Mouse (Mus musculus) forebrain, embryonic 14.5 days (tissue): ENCODE measurements at regions not wholly inside any gene's neighbourhood (a gene's known extent, or its start where the extent isn't known, plus 50 kb on each side); places are given as distances from the start of the nearest gene placed in this dataset.

ENCODE experiments used
- ATAC-seq: fragments of 200-750 bp; cut with Nextera tagmentation; 2 replicates; pipeline ENCODE4 v1.8.0; 2017; ENCODE audit warnings: mild to moderate bottlenecking, moderate library complexity
- DNase-seq: peaks from one replicate; pipeline ENCODE4 v3.0.0-alpha.2; 2015; ENCODE audit warnings: low spot score
- H3K27ac ChIP-seq: fragments of 300-500 bp; sonication (generic); 2 replicates; pipeline ENCODE4 v1.5.1; 2014; ENCODE audit warnings: low read depth, mild to moderate bottlenecking, control low read depth, low read length, moderate library complexity
- H3K27me3 ChIP-seq: fragments of 300-500 bp; sonication (generic); replicated peaks from 2 replicates; pipeline ENCODE4 v1.6.1; 2014; ENCODE audit warnings: low read length, control low read depth, mixed read lengths; ENCODE audit not compliant: control insufficient read depth, insufficient read depth
- H3K36me3 ChIP-seq: fragments of 300-500 bp; sonication (generic); 2 replicates; pipeline ENCODE4 v1.6.1; 2014; ENCODE audit warnings: low read length, control low read depth; ENCODE audit not compliant: control insufficient read depth, insufficient read depth
- H3K4me1 ChIP-seq: fragments of 300-500 bp; sonication (generic); 2 replicates; pipeline ENCODE4 v1.6.1; 2014; ENCODE audit warnings: antibody characterized with exemption, low read length, control low read depth; ENCODE audit not compliant: control insufficient read depth, insufficient read depth
- H3K4me2 ChIP-seq: fragments of 300-500 bp; sonication (generic); 2 replicates; pipeline ENCODE4 v1.6.1; 2014; ENCODE audit warnings: mild to moderate bottlenecking, control low read depth, low read length
- H3K4me3 ChIP-seq: fragments of 300-500 bp; sonication (generic); 2 replicates; pipeline ENCODE4 v1.5.1; 2014; ENCODE audit warnings: low read depth, low read length, control low read depth
- H3K9ac ChIP-seq: fragments of 300-500 bp; sonication (generic); 2 replicates; pipeline ENCODE4 v1.6.1; 2014; ENCODE audit warnings: mild to moderate bottlenecking, low read length, control low read depth, moderate library complexity
- H3K9me3 ChIP-seq: fragments of 300-500 bp; sonication (generic); replicated peaks from 2 replicates; pipeline ENCODE4 v1.6.1; 2016; ENCODE audit warnings: low read length, control low read depth, mixed read lengths; ENCODE audit not compliant: control insufficient read depth
- WGBS: fragments of 180-500 bp; shearing (Covaris S2); extraction: QIAGEN DNeasy Blood & Tissue Kit; methylation state at CpG from one replicate; pipeline ENCODE4 v1.1.7; 2014; 5-methylcytosine and 5-hydroxymethylcytosine counted together

GRCm38 (mm10) chr9:85413813-85414212, 86.7 kb upstream of the Tent5a start:
- Histone ChIP-seq H3K9me3 (no peaks in the 10 kb centered on the region), H3K36me3 (no peaks in the 10 kb centered on the region), H3K9ac (no peak overlapping the region), H3K27ac (no peak overlapping the region), H3K4me1 (no peaks in the 10 kb centered on the region), H3K27me3 (no peaks in the 10 kb centered on the region), H3K4me3 (no peak overlapping the region), H3K4me2 (no peak overlapping the region)
- no peak for ATAC-seq
- no peak for DNase-seq
- 60% methylated on average over 1 of the region's 1 CpGs for WGBS

GRCm38 (mm10) chr9:85410643-85411296, 83.6 kb upstream of the Tent5a start:
- peak; percentile 78 for DNase-seq
- no peaks in the 10 kb centered on the region for H3K27me3 ChIP-seq
- peak; percentile 84 for ATAC-seq
- no peak overlapping the region for H3K9ac ChIP-seq
- H3K4me3 ChIP-seq: no peak overlapping the region
- no peaks in the 10 kb centered on the region for H3K9me3 ChIP-seq
- H3K36me3 ChIP-seq: no peaks in the 10 kb centered on the region
- 50% methylated on average over 11 of the region's 11 CpGs for WGBS
- no peaks in the 10 kb centered on the region for H3K4me1 ChIP-seq
- H3K4me2 ChIP-seq: no peak overlapping the region
- no peak overlapping the region for H3K27ac ChIP-seq

DNA sequence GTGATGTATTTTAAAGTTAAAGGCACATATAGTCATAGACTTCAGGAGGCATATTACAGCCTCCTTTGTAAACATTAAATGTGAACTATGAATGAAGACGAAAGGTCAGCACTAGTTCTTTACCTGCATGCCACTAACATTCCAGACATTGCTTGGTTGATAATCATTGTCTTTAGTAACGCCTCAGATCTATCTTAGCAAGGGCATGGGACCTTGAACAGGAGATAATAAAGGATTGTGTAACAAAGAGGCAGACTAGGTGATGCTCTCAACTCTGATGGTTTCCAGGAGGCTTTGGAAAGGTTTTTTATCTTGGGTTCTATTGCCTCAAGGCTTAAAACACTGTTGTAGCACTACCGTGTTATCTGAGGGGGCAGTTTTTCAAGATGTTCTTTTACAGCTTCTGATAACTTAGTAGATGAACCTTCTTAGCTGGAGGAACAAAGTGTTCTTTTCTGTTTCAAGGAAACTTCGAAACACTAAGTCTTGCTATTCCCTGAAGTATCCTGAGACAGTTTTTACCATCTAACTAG, 82.9 kb upstream of the Tent5a start:
- ATAC-seq: no peak
- no peak overlapping the region for H3K4me2 ChIP-seq
- H3K4me1 ChIP-seq: no peaks in the 10 kb centered on the region
- no peak overlapping the region for H3K4me3 ChIP-seq
- H3K9ac ChIP-seq: no peak overlapping the region
- no peak for DNase-seq
- no peaks in the 10 kb centered on the region for H3K27me3 ChIP-seq
- 84% methylated on average over 4 of the region's 4 CpGs for WGBS
- no peaks in the 10 kb centered on the region for H3K36me3 ChIP-seq
- H3K27ac ChIP-seq: no peak overlapping the region
- H3K9me3 ChIP-seq: no peaks in the 10 kb centered on the region

GRCm38 (mm10) chr9:85408461-85408860, 81.3 kb upstream of the Tent5a start:
- Histone ChIP-seq H3K36me3 (no peaks in the 10 kb centered on the region), H3K27ac (no peak overlapping the region), H3K4me3 (no peak overlapping the region), H3K4me2 (no peak overlapping the region), H3K9ac (no peak overlapping the region), H3K4me1 (no peaks in the 10 kb centered on the region), H3K9me3 (no peaks in the 10 kb centered on the region), H3K27me3 (no peaks in the 10 kb centered on the region)
- WGBS: 86% methylated on average over 5 of the region's 5 CpGs
- DNase-seq: no peak
- ATAC-seq: no peak

DNA sequence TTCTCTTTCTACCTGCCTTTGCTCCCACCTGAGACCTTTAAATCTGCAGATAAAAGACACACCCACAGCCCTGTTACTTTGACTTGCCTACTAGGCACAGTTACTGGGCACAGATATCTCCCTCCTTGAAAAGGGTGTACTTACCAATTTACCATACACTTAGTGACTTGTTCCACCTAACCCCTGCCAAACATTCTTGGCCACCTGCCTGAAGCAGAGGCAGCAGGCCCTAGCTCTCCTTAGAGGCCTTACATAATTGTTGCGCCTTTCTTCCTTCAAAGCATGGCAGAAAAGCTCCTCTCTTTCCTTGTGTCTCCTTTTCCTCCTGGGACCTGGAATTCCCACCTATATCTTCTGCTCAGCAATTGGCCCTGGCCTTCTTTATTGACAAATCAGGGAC, 80.4 kb upstream of the Tent5a start:
- no peaks in the 10 kb centered on the region for H3K27me3 ChIP-seq
- H3K4me2 ChIP-seq: no peak overlapping the region
- H3K9ac ChIP-seq: no peak overlapping the region
- no peak overlapping the region for H3K27ac ChIP-seq
- H3K4me1 ChIP-seq: no peaks in the 10 kb centered on the region
- no peaks in the 10 kb centered on the region for H3K36me3 ChIP-seq
- no peaks in the 10 kb centered on the region for H3K9me3 ChIP-seq
- no peak for ATAC-seq
- no peak for DNase-seq
- 82% methylated on average over 1 of the region's 1 CpGs for WGBS
- H3K4me3 ChIP-seq: no peak overlapping the region

- no peaks in the 10 kb centered on the region for H3K27me3 ChIP-seq
- no peak overlapping the region for H3K4me2 ChIP-seq
- H3K4me1 ChIP-seq: peaks cover 4% of the 10 kb centered on the region; the same call in 1 of the 2 replicates
- H3K4me3 ChIP-seq: no peak overlapping the region
- no peaks in the 10 kb centered on the region for H3K36me3 ChIP-seq
- H3K9me3 ChIP-seq: no peaks in the 10 kb centered on the region
- 85% methylated on average over 1 of the region's 1 CpGs for WGBS
- DNase-seq (no peak), ATAC-seq (no peak)
- no peak overlapping the region for H3K9ac ChIP-seq
- no peak overlapping the region for H3K27ac ChIP-seq
Measured at GRCm38 (mm10) chr9:85401736-85402135, 74.6 kb upstream of the Tent5a start.

- peak; percentile 82 for DNase-seq
- H3K4me2 ChIP-seq: no peak overlapping the region
- no peak overlapping the region for H3K27ac ChIP-seq
- H3K27me3 ChIP-seq: no peaks in the 10 kb centered on the region
- no peaks in the 10 kb centered on the region for H3K36me3 ChIP-seq
- H3K9me3 ChIP-seq: no peaks in the 10 kb centered on the region
- WGBS: 54% methylated on average over 12 of the region's 12 CpGs
- no peak overlapping the region for H3K9ac ChIP-seq
- H3K4me3 ChIP-seq: no peak overlapping the region
- H3K4me1 ChIP-seq: peaks cover 4% of the 10 kb centered on the region; the same call in 1 of the 2 replicates
- ATAC-seq: peak; percentile 89
Measured at GRCm38 (mm10) chr9:85400600-85401313, 73.6 kb upstream of the Tent5a start.

DNA sequence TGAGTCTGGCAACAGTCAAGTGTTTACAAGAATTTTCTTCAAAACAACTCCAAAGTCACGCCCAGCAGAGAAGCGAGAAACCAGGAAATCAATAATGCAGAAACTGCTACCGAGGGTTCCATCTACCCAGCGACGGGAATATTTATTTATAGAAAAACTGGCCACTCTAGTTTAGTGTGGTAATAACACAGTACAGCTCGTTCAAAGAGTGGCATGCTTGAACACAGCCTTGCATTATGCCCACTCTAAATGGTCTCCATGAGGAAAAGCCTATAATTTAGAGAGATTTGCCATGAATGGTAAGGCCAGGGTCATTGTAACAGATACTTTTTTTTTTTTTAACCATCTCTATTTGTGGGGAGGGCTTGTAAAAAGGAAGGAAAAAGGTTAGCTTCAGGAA, 67.8 kb upstream of the Tent5a start:
- no peak overlapping the region for H3K9ac ChIP-seq
- H3K4me1 ChIP-seq: no peaks in the 10 kb centered on the region
- no peaks in the 10 kb centered on the region for H3K27me3 ChIP-seq
- H3K27ac ChIP-seq: no peak overlapping the region
- 80% methylated on average over 6 of the region's 6 CpGs for WGBS
- H3K36me3 ChIP-seq: no peaks in the 10 kb centered on the region
- no peaks in the 10 kb centered on the region for H3K9me3 ChIP-seq
- ATAC-seq: no peak
- DNase-seq: no peak
- no peak overlapping the region for H3K4me3 ChIP-seq
- H3K4me2 ChIP-seq: no peak overlapping the region

GRCm38 (mm10) chr9:85391283-85391682, 64.1 kb upstream of the Tent5a start:
- H3K4me1 ChIP-seq: no peaks in the 10 kb centered on the region
- DNase-seq: no peak
- no peaks in the 10 kb centered on the region for H3K27me3 ChIP-seq
- WGBS: 93% methylated on average over 2 of the region's 2 CpGs
- H3K9me3 ChIP-seq: no peaks in the 10 kb centered on the region
- no peak for ATAC-seq
- H3K4me3 ChIP-seq: no peak overlapping the region
- H3K9ac ChIP-seq: no peak overlapping the region
- H3K4me2 ChIP-seq: no peak overlapping the region
- no peaks in the 10 kb centered on the region for H3K36me3 ChIP-seq
- H3K27ac ChIP-seq: no peak overlapping the region
